Mouse (Mus musculus) adipocyte (in vitro differentiated cells): ENCODE data around the gene Ptpn6.
"Not testable (repeated sequence)": the region's sequence is repeated elsewhere in the genome, so short reads cannot be mapped to it uniquely, and the experiment has no call there.

Experiments used
- DNase-seq: peaks from one replicate; pipeline ENCODE4 v3.0.0-alpha.2; 2016; ENCODE audit warnings: low spot score

Ptpn6 gene

GRCm38 (mm10) chr6:124699366-124699765, 39.1 kb downstream of the Ptpn6 start:
- DNase-seq: no peak

GRCm38 (mm10) chr6:124698751-124699150, 39.8 kb downstream of the Ptpn6 start:
- no peak for DNase-seq

- DNase-seq: peak; percentile 77
Observed at GRCm38 (mm10) chr6:124696441-124697150, 41.9 kb downstream of the Ptpn6 start.

- peak; percentile 86 for DNase-seq
Observed at GRCm38 (mm10) chr6:124694166-124694955, 44.2 kb downstream of the Ptpn6 start.

GRCm38 (mm10) chr6:124693243-124693981, 45.1 kb downstream of the Ptpn6 start:
- no peak for DNase-seq

GRCm38 (mm10) chr6:124690517-124690916, 48.0 kb downstream of the Ptpn6 start:
- peak; percentile 60 for DNase-seq

GRCm38 (mm10) chr6:124689011-124689410, 49.5 kb downstream of the Ptpn6 start:
- DNase-seq: no peak

- DNase-seq: no peak
Observed at GRCm38 (mm10) chr6:124688151-124688758, 50.3 kb downstream of the Ptpn6 start.

GRCm38 (mm10) chr6:124686644-124687043, 51.9 kb downstream of the Ptpn6 start:
- DNase-seq: not testable (repeated sequence)

GRCm38 (mm10) chr6:124685606-124686386, 52.7 kb downstream of the Ptpn6 start:
- no peak for DNase-seq

GRCm38 (mm10) chr6:124683591-124684417, 54.7 kb downstream of the Ptpn6 start:
- peak; percentile 80 for DNase-seq

- DNase-seq: not testable (repeated sequence)
Observed at GRCm38 (mm10) chr6:124682291-124682690, 56.2 kb downstream of the Ptpn6 start.

GRCm38 (mm10) chr6:124679486-124679885, 59.0 kb downstream of the Ptpn6 start:
- no peak for DNase-seq

- no peak for DNase-seq
Observed at GRCm38 (mm10) chr6:124678769-124679168, 59.7 kb downstream of the Ptpn6 start.

GRCm38 (mm10) chr6:124676171-124676570, 62.3 kb downstream of the Ptpn6 start:
- DNase-seq: peak; percentile 66

GRCm38 (mm10) chr6:124674591-124674990, 63.9 kb downstream of the Ptpn6 start:
- DNase-seq: no peak

- DNase-seq: no peak
Observed at GRCm38 (mm10) chr6:124673619-124674018, 64.9 kb downstream of the Ptpn6 start.

GRCm38 (mm10) chr6:124672100-124672499, 66.4 kb downstream of the Ptpn6 start:
- DNase-seq: no peak
